10 mouse cellular contexts compared by ENCODE assay signal in the genomic region with DNA sequence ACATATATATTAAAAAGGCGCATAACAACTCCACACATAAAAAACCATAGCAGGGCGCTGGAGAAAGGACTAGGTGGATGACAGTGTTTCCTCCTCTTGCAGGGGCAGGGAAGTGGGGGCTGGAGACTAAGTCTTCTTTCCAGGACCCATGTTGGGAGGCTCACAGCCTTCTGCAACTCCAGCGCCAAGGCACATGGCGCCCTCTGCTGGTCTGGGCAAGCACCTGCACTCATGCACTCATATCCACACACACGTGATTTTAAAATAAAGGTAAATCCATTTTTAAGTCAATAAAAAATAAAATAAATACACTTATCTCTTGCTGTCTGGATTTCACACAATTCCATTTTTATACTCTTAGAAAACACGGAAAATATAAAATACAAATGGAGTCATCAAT. TPM values are rescaled to one million over a fixed set of nuclear protein-coding genes. Genes with fewer than 3 reads are reported as not detected.
A peak's percentile ranks its signal among the peaks of the same experiment; 100 is the strongest.
DNase-seq lines count a peak whose midpoint lies in the region; ATAC-seq and TF ChIP-seq lines count a peak whose summit lies in the region.
"Had no signal": no experiment of that assay in that cellular context is flagged by ENCODE, and none has a peak within 500 bp of the region (broad histone marks: within the 10 kb centered on the region; RNA-seq: fewer than 3 reads in every experiment).

No protein-coding gene starts in this region.

- DNase-seq in forebrain, postnatal 0 days = no peak
- DNase-seq in midbrain, embryonic 10.5 days (ENCODE audit: low spot score) = peak; percentile 19
- DNase-seq in R1 (ENCODE audit: low read depth, low spot score) = peak; percentile 75
- no peak for DNase-seq in ovary, adult 18-20 months (ENCODE audit: low spot score)
- no peak for DNase-seq in left cerebral cortex, postnatal 4 days

- no peak overlapping the region for H3K27ac ChIP-seq in forebrain, postnatal 0 days (ENCODE audit: low read depth, low read length)
- H3K27ac ChIP-seq in forebrain, embryonic 13.5 days = no peak overlapping the region
- H3K27ac ChIP-seq in midbrain, embryonic 10.5 days (replicated peaks) = no peak overlapping the region
- no peak overlapping the region for H3K27ac ChIP-seq in midbrain, embryonic 13.5 days
- H3K27ac ChIP-seq in olfactory bulb, adult 2 months (ENCODE audit: insufficient read depth, low read depth, low read length) = no peak overlapping the region

- H3K4me1 ChIP-seq in forebrain, postnatal 0 days (ENCODE audit: insufficient read depth) = no peaks in the 10 kb centered on the region
- peaks cover 3% of the 10 kb centered on the region; the same call in 1 of the 2 replicates for H3K4me1 ChIP-seq in forebrain, embryonic 13.5 days
- H3K4me1 ChIP-seq in midbrain, embryonic 10.5 days = no peaks in the 10 kb centered on the region
- no peaks in the 10 kb centered on the region for H3K4me1 ChIP-seq in midbrain, embryonic 13.5 days (replicated peaks)
- no peaks in the 10 kb centered on the region for H3K4me1 ChIP-seq in olfactory bulb, adult 2 months (ENCODE audit: control insufficient read depth, insufficient read depth, low read length)

- H3K9ac ChIP-seq in forebrain, postnatal 0 days = no peak overlapping the region
- H3K9ac ChIP-seq in forebrain, embryonic 13.5 days = no peak overlapping the region
- H3K9ac ChIP-seq in midbrain, embryonic 13.5 days (replicated peaks) = no peak overlapping the region

- no peaks in the 10 kb centered on the region for H3K36me3 ChIP-seq in forebrain, postnatal 0 days (ENCODE audit: insufficient read depth)
- H3K36me3 ChIP-seq in forebrain, embryonic 13.5 days (ENCODE audit: poor library complexity, severe bottlenecking) = no peaks in the 10 kb centered on the region
- H3K36me3 ChIP-seq in midbrain, embryonic 10.5 days = no peaks in the 10 kb centered on the region
- H3K36me3 ChIP-seq in midbrain, embryonic 13.5 days = no peaks in the 10 kb centered on the region

- TF ChIP-seq CTCF in forebrain, postnatal 0 days (IDR thresholded peaks at IDR 0.05; ENCODE audit: low read depth) = peak; percentile 57
- TF ChIP-seq CTCF in olfactory bulb, adult 2 months (IDR thresholded peaks at IDR 0.05; ENCODE audit: insufficient read depth, low read depth, low read length) = peak; percentile 59; the same call in 1 of the 2 replicates

- no peaks in the 10 kb centered on the region for H3K27me3 ChIP-seq in forebrain, postnatal 0 days (ENCODE audit: insufficient read depth, low read length)
- no peaks in the 10 kb centered on the region for H3K27me3 ChIP-seq in forebrain, embryonic 13.5 days
- no peaks in the 10 kb centered on the region for H3K27me3 ChIP-seq in midbrain, embryonic 10.5 days (ENCODE audit: low read depth, poor library complexity, severe bottlenecking)
- H3K27me3 ChIP-seq in midbrain, embryonic 13.5 days = no peaks in the 10 kb centered on the region

- H3K9me3 ChIP-seq in forebrain, postnatal 0 days (ENCODE audit: low read length) = no peaks in the 10 kb centered on the region
- H3K9me3 ChIP-seq in forebrain, embryonic 13.5 days (replicated peaks) = no peaks in the 10 kb centered on the region; the same call in 1 of the 2 replicates
- H3K9me3 ChIP-seq in midbrain, embryonic 10.5 days (replicated peaks) = no peaks in the 10 kb centered on the region
- no peaks in the 10 kb centered on the region for H3K9me3 ChIP-seq in midbrain, embryonic 13.5 days

- no peak for ATAC-seq in forebrain, postnatal 0 days
- no peak for ATAC-seq in forebrain, embryonic 13.5 days
- no peak for ATAC-seq in midbrain, embryonic 13.5 days
- ATAC-seq: midbrain, embryonic 16.5 days had no signal

- no peak overlapping the region for H3K4me3 ChIP-seq in forebrain, postnatal 0 days (ENCODE audit: low read depth, low read length)
- H3K4me3 ChIP-seq in forebrain, embryonic 13.5 days = no peak overlapping the region
- H3K4me3 ChIP-seq in midbrain, embryonic 10.5 days = no peak overlapping the region
- no peak overlapping the region for H3K4me3 ChIP-seq in midbrain, embryonic 13.5 days (replicated peaks)
- no peak overlapping the region for H3K4me3 ChIP-seq in olfactory bulb, adult 2 months (ENCODE audit: insufficient read depth, low read depth, low read length)

- H3K4me2 ChIP-seq in forebrain, postnatal 0 days (ENCODE audit: low read depth) = no peak overlapping the region
- no peak overlapping the region for H3K4me2 ChIP-seq in forebrain, embryonic 13.5 days
- no peak overlapping the region for H3K4me2 ChIP-seq in midbrain, embryonic 13.5 days (replicated peaks)

- intact Hi-C loops in left cerebral cortex, postnatal 4 days (cut with DNase I) = loop anchor here (2.0 kb wide), 1 partner anchor 422 kb away; no protein-coding TSS in a partner anchor

- TF ChIP-seq POLR2A in olfactory bulb, adult 2 months (IDR thresholded peaks at IDR 0.05; ENCODE audit: insufficient read depth, low read depth, low read length) = no peak

- 74% methylated on average over 6 of the region's 6 CpGs for WGBS in forebrain, postnatal 0 days
- WGBS in forebrain, embryonic 13.5 days = 66% methylated on average over 6 of the region's 6 CpGs
- WGBS in midbrain, embryonic 10.5 days = 69% methylated on average over 6 of the region's 6 CpGs
- 67% methylated on average over 6 of the region's 6 CpGs for WGBS in midbrain, embryonic 13.5 days
- WGBS in olfactory bulb, adult 2 months = 77% methylated on average over 6 of the region's 6 CpGs

RNA-seq across cellular contexts. Expression of gene Pkd1l1, which starts 16.0 kb away (rescaled TPM):
- 0.23 and 0.33 TPM in 2 replicates for total RNA-seq in forebrain, postnatal 0 days (2014; rRNA removed)
- 0.08 and 0.19 TPM in 2 replicates for polyA plus RNA-seq in forebrain, postnatal 0 days (2015; fragmentation: Nextera tagmentation; extraction: Ambion mirVana)
- 0.04 and 0.09 TPM in 2 replicates for polyA plus RNA-seq in forebrain, embryonic 13.5 days (2015; fragmentation: Nextera tagmentation; extraction: Ambion mirVana)
- 0.05 and 0.07 TPM in 2 replicates for polyA plus RNA-seq in midbrain, embryonic 10.5 days (2016; fragmentation: Nextera tagmentation; extraction: Ambion mirVana)
- polyA plus RNA-seq in midbrain, embryonic 13.5 days (2015; fragmentation: Nextera tagmentation; extraction: Ambion mirVana) = 0.08 and 0.21 TPM in 2 replicates
- polyA plus RNA-seq in olfactory bulb, adult 2 months (2012; ENCODE audit: insufficient read depth, insufficient read length, low replicate concordance, missing spikeins) = not detected in 2 replicates
- total RNA-seq in left cerebral cortex, postnatal 4 days (2021) = under 1 TPM in 1 of 2 experiments, not detected in 1; 0.08 TPM
- total RNA-seq: hematopoietic stem cell, adult 5-6 weeks had no signal

RNA-seq across cellular contexts. Expression of gene Hus1, which starts 54.0 kb away (rescaled TPM):
- total RNA-seq in forebrain, postnatal 0 days (2014; rRNA removed) = 9.7 and 13.6 TPM in 2 replicates
- 3.7 and 6.2 TPM in 2 replicates for polyA plus RNA-seq in forebrain, postnatal 0 days (2015; fragmentation: Nextera tagmentation; extraction: Ambion mirVana)
- polyA plus RNA-seq in forebrain, embryonic 13.5 days (2015; fragmentation: Nextera tagmentation; extraction: Ambion mirVana) = 13.8 and 14.5 TPM in 2 replicates
- 21.5 and 23.2 TPM in 2 replicates for polyA plus RNA-seq in midbrain, embryonic 10.5 days (2016; fragmentation: Nextera tagmentation; extraction: Ambion mirVana)
- 10.2 and 11.3 TPM in 2 replicates for polyA plus RNA-seq in midbrain, embryonic 13.5 days (2015; fragmentation: Nextera tagmentation; extraction: Ambion mirVana)
- polyA plus RNA-seq in olfactory bulb, adult 2 months (2012; ENCODE audit: insufficient read depth, insufficient read length, low replicate concordance, missing spikeins) = not detected in 2 replicates
- 10 to 100 TPM in 1 of 2 experiments, 1 to 10 TPM in 1; 9.4 to 10.6 TPM for total RNA-seq in left cerebral cortex, postnatal 4 days (2021)

Comparison
In these comparisons a context has a peak if more than half of its experiments do, and no peak if none do; other contexts are left out.
1. DNase-seq: peak in midbrain, embryonic 10.5 days (single experiment) and R1 (single experiment); none in forebrain, postnatal 0 days (single experiment), ovary, adult 18-20 months (single experiment) and left cerebral cortex, postnatal 4 days (single experiment).